Mouse (Mus musculus) left cerebral cortex, postnatal 36 days (tissue): ENCODE data around the gene Itprip. TPM values are rescaled to one million over a fixed set of nuclear protein-coding genes. Genes with fewer than 3 reads are reported as not detected.

Experiments used
- DNase-seq, 2 experiments: peaks; one replicate each; pipeline ENCODE4 v3.0.0; 2021 to 2022; ENCODE audit warnings: low spot score in 2 of 2, mixed read lengths in 1 of 2
- intact Hi-C: fragments of 180-260 bp; cut with DNase I; formaldehyde crosslinking; loops from one replicate; pipeline ENCODE4 v1.15.1; 2025
- total RNA-seq, 2 experiments: library from RNA; stranded (reverse); gene quantifications; 2 replicates each; pipeline ENCODE4 v1.2.3; 2021

Itprip gene
- total RNA-seq, 2 experiments from 2014 or later: 0.95 to 1.1 TPM

DNA sequence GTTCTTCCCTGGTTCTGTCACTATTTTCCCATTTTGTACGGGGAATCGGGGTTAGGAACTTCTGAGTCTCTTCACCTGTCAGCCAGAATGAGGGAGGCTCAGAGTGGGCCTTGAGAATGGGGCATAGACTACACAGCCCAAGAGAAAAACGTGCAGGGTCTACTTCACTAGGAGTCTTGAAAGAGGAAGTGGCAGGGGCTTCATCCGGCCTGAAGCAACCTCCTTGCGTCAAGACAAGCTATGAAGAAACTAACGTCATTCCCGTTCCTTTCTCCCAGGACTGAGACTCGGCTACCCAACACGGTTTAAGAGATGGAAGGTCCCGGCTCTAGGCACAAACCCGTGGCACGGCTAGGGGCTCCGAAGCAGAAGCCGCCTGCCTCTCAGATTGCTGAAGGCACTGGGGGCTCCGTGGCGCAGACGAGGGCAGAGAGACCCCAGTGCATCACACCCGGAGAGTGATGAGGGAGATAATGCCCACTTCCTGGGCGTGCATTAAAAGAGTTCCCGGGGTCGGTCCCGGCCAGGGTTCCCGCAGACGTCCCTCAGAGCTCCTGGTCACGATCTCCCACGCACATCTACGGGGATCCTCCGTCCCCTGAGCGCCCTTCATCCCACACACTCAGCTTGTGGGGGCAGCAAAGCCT lies 521 bp downstream of the Itprip start:
- intact Hi-C loops: no loop called here
- no peak for DNase-seq

DNA sequence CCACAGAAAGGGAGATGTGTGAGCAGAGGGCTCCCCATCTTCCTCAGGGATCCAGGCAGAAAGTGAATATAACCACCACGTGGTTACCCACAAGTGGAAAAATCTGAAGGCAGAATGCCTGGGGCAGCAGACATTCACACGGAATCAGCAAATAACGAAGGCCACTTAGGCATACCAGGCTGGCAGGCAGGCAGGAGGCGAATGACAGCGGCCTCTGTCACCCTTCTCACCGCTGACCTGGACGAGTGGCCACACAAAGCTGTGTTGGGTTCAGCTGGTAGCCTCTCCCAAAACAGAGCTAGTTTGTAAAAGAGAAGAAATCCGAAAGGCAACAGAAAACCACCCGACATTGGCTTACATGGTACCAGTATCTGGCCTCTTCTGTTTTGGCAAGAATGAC lies 1.1 kb downstream of the Itprip start:
- intact Hi-C loops: no loop called here
- no peak for DNase-seq

DNA sequence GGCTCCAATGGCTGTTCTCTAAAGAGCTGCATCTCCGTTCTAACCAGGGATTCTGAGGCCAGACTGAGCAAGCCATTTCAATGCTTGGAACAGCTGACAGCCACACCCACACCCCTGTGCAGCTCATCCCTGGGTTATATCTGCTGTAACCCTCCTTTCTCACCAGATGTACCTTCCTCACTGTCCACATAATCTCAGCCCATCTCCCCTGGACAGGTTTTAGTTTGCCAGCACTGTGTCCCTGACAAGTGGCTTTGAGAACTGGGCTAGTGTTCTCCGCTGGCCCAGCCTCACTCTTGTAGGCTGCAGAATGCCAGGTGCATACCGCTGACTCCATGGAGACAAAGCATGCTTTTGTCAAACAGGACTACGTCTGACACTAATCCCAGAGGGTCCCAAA lies 1.7 kb downstream of the Itprip start:
- no peak for DNase-seq
- intact Hi-C loops: no loop called here

DNA sequence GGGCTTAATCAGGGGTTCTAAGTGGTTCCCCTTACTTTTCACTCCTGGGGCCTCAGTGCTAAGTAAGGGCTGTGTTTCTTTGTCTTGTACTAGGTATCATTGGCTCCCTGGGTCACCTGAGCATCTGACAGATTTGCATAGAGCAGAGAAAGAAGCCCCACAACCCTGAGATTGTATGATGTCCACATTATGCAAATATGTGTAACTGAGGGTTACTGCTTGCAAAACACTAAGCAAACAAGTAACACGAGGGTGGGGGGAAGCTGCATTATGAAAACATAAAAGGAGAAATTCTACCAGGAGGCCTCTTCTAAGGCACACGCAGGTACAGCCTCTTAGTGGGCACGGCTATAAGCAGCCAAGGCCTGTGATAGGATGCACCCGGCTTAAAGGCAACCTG lies 3.8 kb downstream of the Itprip start:
- intact Hi-C loops: no loop called here
- DNase-seq: no peak

DNA sequence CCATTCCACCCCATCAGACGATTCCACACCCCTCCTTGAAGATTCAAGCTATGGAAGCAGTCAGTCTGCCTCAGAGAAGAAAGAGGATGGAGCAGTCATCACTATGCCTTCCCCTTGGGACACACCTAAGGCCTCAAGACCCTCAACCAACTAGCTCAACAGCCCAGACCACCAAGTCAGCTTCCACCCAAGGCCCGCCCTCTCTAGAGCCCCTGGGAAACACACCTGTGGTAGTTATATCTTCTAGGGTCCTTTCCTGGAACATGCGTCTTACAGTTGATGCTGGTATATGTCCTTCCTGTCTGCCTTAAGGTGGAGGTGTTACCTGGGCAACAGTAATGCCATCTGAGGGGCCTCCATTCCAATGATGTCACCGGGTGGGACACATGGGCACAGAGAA lies 4.9 kb downstream of the Itprip start:
- intact Hi-C loops: no loop called here
- DNase-seq: no peak

DNA sequence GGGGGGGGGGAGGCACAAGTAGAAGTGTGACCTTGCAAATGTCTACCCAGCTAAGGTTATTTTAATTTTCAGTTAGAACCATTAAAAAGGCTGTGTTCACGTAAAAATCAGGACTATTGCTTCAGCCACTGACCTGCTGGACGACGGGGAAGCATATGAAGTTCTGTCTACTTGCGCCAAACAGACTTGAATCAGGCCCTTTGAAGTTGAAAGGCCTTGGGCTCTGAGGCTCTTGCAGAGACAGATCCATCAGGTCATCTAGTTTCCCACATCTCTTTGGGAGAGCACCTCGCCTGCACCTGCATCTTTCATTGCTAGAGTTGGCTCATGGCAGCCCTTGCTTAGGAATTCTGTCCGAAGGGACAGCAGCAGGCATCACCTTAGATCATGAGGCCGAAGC lies 5.8 kb downstream of the Itprip start:
- intact Hi-C loops: no loop called here
- no peak for DNase-seq

DNA sequence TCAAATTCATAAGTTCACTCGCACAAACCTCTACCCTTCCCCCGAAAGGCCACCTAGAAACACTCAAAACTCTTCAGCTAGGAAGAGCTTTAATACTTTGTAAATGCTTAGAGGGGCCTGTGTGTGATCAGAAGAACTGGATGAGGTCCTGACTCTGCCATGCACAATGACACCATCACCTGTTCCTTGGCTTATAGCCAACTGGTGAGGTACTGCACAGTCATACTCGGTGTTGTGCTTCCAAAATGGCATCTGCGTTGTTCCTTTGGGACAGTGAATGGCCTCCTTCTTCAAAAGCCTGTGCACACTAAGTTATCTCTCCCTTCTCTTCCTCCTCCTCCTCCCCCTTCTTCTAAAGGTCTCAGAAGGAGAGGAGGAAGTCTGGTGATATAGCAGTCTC lies 8.3 kb downstream of the Itprip start:
- intact Hi-C loops: no loop called here
- DNase-seq: no peak

DNA sequence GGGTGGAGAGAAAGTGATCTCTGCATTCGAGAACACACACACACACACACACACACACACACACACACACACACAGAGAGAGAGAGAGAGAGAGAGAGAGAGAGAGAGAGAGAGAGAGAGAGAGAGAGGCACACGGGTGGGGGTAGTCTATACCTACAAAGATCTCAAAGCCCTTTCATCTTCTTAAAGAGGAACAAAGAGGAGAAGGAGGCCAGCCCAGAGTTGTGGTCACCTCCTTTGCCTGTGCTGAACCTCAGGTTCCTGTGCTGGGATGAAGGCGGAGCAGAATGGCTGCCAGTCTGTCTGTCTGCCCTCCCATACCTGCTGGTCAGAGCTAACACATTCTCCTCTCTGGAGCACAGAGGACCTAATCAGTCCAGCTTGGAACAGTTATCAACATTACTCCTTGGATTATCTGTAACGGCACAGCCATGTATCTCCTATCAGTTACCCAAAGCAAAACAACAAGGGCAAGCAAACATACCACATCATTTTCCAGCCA lies 8.9 kb downstream of the Itprip start:
- no peak for DNase-seq
- intact Hi-C loops: no loop called here

DNA sequence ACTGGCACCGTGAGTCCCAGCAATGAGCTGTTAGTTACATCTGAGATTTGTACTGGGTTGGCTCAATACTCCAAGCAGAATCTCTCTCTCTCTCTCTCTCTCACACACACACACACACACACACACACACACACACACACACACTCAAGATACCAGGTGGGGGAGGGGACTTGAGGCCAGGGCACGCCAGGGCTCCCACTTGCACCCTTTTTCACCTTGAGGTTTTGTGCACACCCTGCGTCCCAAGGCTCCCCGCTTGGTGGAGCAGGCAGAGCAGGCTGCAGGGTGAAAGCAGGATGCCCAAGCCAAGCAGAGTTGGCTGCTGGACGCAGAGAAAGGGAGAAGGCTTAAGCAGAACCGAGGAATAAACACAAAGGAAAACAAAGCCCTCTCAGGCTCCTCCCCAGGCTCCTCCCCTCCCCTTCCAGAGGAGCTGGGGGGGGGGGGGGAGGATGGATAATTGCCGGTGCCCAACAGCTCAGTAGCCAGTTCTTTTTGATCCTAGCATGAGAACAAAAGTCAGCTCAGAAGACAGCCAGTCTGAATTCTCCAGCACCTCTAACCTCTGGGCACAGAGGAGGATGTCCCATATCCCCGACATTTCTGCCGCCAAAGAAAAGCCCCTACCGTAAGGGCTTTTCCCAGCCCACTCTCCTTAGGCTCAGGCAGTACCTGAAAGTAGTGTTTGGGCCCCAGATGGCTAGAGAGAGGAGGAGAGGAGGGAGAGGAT lies 9.5 kb downstream of the Itprip start:
- no peak for DNase-seq
- intact Hi-C loops: no loop called here

DNA sequence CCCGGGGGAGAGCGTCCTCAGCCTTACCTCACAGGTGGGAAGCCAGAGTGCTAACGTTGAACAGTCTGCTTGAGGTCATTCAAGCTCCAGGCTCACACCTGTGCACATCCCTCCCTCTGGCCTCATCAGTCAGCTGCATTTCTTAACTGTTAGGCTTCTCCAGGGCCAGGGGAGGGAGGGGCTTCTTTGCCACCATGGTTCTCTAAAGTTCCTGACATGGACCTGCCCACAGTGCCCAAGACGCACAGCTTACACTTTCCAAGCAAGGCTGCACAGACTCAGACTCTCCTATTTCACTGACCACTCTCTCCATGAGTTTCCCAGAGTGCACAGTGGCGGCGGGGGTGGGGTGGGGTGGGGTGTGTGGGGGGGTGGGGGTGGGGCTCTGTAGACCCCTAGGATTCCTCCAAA lies 10.1 kb downstream of the Itprip start:
- no peak for DNase-seq
- intact Hi-C loops: no loop called here

DNA sequence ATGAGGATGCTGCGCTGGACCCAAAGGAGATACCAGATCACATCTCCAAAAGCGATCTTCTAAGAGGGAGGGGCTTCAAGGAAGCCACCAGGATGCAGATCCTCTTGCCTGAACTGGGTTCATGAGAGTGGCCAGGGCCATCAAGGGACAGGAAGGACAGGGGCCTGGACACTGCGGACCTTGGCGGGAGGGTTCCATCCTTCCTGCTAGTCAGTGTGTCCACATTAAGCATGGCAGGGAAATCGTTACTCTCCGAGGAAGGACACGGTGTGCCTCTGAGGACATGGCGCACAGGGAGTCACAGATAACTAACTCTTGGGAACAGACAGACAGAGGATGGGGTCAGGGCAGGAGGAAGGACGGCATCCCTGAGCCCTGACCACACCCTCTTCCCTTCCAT lies 11.5 kb downstream of the Itprip start:
- intact Hi-C loops: no loop called here
- DNase-seq: no peak

DNA sequence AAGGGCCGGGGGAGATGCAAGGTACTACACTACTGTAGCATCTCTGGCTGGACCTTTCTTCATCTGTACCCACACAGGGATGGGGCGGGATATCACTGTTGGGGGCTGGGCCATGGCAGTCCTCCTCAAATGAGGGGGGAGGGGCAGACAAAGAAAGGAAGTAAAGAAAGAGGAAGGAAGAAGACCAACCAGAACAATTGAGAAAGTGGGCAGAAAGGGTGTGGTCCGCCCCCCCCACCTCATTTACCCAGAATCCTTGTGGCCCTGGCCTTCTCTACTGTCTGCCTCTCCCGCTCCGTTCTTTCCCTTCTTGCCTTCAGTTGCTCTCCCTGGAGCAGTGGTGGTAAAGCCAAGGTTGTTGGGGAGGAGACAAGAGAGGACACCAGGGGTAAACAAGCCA lies 13.5 kb downstream of the Itprip start:
- no peak for DNase-seq
- intact Hi-C loops: no loop called here

DNA sequence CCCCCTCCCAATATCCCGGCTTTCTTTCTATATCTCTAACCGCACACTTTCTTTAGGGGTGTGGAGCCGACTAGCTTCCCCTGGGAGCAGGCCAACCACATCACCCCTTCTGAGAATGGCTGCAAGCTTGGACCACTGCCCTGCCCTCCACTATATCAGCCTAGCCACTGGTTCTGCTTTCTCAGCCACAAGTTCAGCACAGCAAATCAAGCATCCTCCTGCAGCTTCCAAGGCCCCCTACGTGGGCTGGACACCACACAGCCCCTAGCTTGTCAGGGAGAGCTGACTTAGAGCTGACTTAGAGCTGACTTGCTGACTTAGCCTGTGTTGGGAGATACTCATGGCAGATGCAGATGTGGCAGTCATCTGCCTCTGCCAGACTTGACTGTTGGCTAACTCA lies 14.0 kb downstream of the Itprip start:
- intact Hi-C loops: no loop called here
- no peak for DNase-seq

DNA sequence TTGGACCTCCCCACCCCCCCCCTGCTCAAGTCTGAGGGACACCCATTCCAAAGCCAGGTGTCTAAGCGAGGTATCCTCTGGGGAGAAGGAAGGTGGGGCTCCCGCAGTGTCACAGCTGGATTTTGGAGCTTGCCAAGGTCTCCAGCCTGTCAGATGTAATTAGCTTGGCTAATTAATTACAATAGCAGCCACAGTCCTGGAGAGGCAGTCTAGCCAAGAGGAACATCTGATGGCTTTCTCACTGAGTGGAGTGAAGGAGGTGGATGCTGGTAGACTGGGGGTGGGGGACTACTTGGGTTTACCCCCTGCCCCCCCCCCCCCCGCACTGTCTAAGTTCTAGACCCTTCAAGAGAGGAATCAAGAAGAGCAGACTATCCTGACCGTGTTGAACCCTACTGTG lies 15.4 kb downstream of the Itprip start:
- intact Hi-C loops: no loop called here
- no peak for DNase-seq

DNA sequence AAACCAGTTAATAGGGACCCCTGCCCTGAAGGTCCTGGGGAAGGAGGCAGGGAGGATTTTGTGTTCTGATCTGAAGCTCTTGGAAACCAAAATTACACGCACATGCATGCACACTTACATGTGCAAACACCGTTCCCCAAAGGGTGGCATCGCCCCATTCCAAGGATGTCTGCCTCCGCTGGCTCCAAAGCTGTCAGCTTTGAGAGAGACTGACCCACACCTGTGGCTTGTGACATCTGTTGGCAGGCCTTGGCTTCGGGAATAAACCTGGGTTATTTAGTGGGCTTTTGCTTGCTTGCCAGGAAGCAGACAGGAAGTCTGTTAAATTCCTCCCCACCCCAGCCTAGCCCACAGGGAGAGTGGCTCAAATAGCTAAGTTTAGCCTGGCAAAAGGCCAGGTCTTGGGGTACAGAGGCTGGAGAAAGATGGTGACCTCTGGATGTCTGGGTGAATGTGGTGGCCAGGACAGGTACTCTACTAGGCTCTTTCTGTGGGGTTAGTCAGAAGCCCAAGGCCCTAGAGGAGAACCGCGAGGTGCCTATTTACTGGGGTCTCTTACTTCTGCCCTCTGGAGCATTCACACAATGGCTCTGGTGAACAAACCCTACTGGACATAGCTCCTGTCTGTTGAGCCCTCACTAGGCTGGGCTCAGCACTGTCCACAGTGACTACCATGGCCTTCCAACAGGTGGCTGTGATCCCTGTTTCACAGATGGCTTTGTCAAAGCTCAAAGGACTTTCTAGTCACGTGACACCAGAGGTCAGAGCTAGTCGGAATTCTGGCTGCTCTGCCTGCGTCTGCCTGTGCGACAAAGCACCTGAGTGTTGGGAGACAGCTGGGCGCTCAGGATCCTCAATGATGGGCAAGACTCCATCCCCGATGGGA lies 16.5 kb downstream of the Itprip start:
- intact Hi-C loops: no loop called here
- no peak for DNase-seq

DNA sequence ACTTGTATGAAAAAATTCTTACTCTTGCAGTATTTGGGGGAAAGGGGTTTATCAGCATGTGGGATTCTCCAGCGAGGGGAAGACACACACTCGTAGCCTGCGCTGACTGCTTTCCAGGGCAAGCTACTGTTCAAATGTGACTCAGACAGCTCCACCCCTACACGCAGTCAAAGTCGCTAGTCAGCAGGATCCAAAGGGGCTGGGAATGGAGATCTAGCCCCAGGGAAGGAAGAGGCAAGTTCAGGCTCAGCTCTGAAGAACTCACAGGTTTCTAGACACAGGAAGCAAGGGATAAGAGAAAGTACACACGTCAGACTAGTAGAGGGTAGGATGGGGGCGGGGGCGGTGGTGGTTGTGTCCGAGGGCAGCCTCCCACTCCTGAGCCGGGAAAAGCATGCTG lies 18.5 kb downstream of the Itprip start:
- intact Hi-C loops: no loop called here

DNA sequence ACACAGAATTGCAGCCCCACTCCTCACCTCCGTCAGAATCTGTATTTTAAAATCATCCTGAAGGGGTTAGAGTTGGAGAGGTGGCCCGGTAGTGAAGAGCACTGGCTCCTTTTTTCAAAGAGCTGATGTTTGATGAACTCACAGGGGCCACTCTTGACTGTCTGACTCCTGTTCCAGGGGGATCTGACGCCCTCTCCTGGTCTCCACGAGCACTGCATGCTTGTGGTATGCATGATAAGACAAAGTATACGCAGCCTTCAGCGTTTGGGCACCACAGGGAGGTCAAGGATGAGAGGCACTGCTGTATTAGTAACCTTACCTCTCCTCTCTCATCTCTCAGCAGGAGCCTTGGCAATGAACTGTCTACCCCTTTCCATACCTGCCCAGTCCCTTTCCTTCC lies 19.1 kb downstream of the Itprip start:
- no peak for DNase-seq

More for the DNA sequence above, 18.5 kb downstream of the Itprip start:
- no peak for DNase-seq

DNA sequence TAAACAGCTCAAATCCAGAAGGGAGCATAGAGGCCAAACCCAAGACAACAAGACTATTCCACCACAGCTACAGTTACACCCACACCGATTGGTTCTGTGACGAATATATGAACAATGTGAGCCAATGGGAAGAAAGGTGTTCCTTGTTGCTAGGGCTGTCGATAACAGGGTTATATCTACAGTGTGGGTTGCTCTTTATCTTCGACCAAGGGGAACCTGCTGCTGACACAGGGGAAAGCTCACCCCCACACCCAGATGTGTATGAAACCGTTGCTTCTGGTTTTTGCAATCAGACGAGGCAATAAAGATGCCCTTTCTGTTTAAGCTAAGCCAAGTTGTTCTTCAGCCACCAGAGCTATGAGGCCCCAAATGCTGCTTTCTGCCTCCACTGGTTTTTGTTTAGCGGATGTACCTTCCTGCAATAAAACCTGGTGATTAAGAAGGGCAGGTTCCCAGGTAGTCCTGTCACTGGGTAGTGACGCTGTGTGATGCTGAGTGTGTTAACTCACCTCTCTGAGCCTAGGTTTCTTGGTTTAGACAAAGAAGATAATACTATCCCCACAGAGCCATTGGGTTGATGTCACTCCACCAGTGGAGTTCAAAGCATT lies 20.5 kb downstream of the Itprip start:
- intact Hi-C loops: no loop called here
- no peak for DNase-seq

More for the DNA sequence above, 19.1 kb downstream of the Itprip start:
- intact Hi-C loops: no loop called here

DNA sequence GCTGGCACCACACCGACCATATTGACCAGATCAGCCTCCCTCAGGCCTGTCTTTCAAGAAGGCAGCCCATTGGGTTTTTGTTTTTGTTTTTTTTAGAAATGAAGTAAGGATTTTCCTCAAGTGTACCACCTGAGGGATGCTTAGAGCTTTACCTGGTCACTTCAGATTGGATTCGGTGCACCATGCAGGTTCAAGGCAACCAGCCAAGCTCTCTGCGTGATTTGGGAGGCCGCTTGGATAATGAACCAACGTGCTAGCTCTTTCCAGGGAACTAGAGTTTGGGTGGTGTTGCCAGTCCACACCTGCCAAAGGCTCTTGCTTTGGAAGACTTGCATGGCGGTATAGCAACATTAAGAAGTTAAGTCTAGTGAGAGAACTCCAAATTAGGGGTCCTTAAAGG lies 26.0 kb downstream of the Itprip start:
- no peak for DNase-seq
- intact Hi-C loops: no loop called here
